Mouse (Mus musculus): ENCODE measurements at regions not wholly inside any gene's neighbourhood (a gene's known extent, or its start where the extent isn't known, plus 50 kb on each side); places are given as distances from the start of the nearest gene placed in this dataset.
A peak's percentile ranks its signal among the peaks of the same experiment; 100 is the strongest.

DNA sequence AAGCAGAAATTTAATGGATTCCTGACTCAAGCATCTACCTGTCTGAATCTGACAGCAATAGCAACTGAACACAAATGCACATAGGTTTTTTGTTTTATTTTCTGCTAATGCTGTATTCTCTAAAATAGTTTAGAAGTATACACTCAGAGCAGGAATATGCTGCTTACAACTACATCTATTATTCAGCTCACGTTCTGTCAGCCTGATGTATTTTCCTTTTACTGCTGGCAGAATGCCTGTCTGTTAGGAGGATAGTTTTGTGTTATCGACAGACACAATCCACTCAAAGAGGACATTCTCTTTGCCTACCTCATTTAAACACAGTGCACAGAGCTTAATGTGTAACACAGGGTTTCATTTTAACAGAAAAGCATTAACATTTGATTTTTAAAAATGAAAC lies 269.8 kb upstream of the Chrm3 start:
- Histone ChIP-seq H3K4me1 (no peaks in the 10 kb centered on the region), H3K27ac (replicated peaks) (no peak overlapping the region), H3K27me3 (replicated peaks; ENCODE audit: low read depth, poor library complexity, severe bottlenecking) (no peaks in the 10 kb centered on the region), H3K9me3 (no peaks in the 10 kb centered on the region), H3K36me3 (replicated peaks) (no peaks in the 10 kb centered on the region), H3K4me3 (no peak overlapping the region)
- no peak for DNase-seq (ENCODE audit: low spot score)
- WGBS: 80% methylated on average over 2 of the region's 2 CpGs

DNA sequence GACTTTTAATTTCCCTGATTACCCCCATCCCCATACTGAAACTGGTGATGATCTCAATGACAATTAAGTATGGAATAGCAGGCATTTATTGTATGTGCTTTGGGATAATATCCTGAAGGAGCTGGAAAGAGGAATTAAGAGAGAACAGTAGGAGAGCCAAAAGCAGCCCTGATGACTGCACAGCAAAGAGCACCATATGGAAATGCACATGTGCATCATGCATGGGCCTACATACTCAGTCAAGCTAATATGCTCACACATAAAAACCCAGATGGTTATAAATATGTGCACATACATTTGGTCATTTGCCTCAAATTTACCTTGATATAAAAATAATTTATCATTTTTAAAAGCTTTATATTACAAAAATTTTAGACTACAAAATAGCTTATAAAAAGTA lies 259.0 kb upstream of the Chrm3 start:
- DNase-seq (ENCODE audit: low spot score): no peak
- no peaks in the 10 kb centered on the region for H3K27me3 ChIP-seq (replicated peaks; ENCODE audit: low read depth, poor library complexity, severe bottlenecking)
- no peaks in the 10 kb centered on the region for H3K4me1 ChIP-seq

DNA sequence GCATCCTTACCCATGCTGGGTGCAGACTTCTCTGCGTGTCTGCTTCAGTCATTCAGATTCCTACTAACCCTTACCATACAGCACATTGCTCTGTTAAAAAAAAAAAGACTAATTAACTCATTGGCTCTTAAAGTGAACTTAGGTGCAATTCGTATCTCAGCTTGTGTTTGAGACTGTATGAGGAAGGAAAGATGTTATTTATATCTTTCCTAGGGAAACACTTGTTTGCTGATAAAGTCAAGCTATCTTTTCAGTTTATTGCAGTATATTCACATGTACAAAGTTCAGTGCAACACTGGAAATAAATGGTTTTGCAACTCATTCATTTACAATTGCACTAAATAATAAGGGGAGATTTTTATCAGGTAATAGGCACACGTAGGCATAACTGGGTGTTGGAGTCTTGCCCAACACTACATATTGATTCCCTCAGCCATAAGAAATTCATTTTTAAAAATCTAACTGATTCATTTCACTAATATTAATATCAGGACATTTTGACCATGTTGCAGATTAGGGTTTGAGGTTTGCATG lies 257.8 kb upstream of the Chrm3 start:
- WGBS: 86% methylated on average over 3 of the region's 3 CpGs
- no peak for DNase-seq (ENCODE audit: low spot score)
- no peaks in the 10 kb centered on the region for H3K9me3 ChIP-seq
- no peaks in the 10 kb centered on the region for H3K4me1 ChIP-seq
- no peaks in the 10 kb centered on the region for H3K27me3 ChIP-seq (replicated peaks; ENCODE audit: low read depth, poor library complexity, severe bottlenecking)
- no peak overlapping the region for H3K4me3 ChIP-seq
- no peaks in the 10 kb centered on the region for H3K36me3 ChIP-seq (replicated peaks)
- H3K27ac ChIP-seq (replicated peaks): no peak overlapping the region

More for the DNA sequence above, 259.0 kb upstream of the Chrm3 start:
- H3K27ac ChIP-seq (replicated peaks): no peak overlapping the region
- H3K9me3 ChIP-seq: no peaks in the 10 kb centered on the region
- no peak overlapping the region for H3K4me3 ChIP-seq
- no peaks in the 10 kb centered on the region for H3K36me3 ChIP-seq (replicated peaks)

DNA sequence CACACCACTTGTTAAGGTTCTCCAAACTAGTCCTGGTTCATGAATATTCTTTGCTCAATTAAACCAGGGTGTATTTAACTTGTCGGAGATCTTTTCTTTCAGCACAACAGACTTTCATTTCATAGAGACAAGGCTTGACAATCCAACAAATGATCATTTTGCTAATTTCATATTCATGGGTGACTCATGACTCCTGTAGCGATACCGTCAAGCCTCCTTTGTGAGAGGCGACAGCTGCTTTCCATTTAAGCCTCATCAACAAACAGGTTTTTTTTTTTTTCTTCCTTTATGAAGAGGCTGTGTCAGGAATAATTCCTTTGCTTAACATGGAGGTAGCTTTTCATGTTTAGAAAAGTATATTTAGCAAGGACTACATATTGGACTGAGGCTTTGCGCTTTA lies 214.3 kb upstream of the Chrm3 start:
- H3K9me3 ChIP-seq: no peaks in the 10 kb centered on the region
- no peak overlapping the region for H3K4me3 ChIP-seq
- H3K4me1 ChIP-seq: no peaks in the 10 kb centered on the region
- WGBS: 89% methylated on average over 5 of the region's 5 CpGs
- no peaks in the 10 kb centered on the region for H3K36me3 ChIP-seq (replicated peaks)
- no peaks in the 10 kb centered on the region for H3K27me3 ChIP-seq (replicated peaks; ENCODE audit: low read depth, poor library complexity, severe bottlenecking)
- DNase-seq (ENCODE audit: low spot score): no peak
- no peak overlapping the region for H3K27ac ChIP-seq (replicated peaks)

DNA sequence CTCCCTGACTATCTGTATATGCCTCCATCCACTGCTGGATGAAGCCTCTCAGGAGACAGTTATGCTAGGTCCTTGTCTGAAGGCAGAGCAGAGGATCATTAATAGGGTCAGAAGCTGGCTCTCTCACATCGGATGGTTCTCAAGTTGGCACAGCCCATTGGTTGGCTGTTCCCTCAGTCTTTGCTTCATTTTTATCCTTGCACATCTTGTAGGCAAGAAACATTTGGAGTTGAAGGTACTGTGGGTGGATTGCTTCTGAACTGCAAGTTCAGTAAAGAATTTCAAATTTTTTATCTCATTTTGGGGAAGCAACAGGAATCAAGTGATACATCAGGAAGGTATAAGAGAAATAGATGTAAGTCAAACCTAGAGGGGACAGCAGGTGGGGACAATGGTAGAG lies 206.2 kb upstream of the Chrm3 start:
- 93% methylated on average over 1 of the region's 1 CpGs for WGBS
- Histone ChIP-seq H3K27me3 (replicated peaks; ENCODE audit: low read depth, poor library complexity, severe bottlenecking) (no peaks in the 10 kb centered on the region), H3K9me3 (no peaks in the 10 kb centered on the region), H3K4me1 (no peaks in the 10 kb centered on the region), H3K36me3 (replicated peaks) (no peaks in the 10 kb centered on the region), H3K4me3 (no peak overlapping the region), H3K27ac (replicated peaks) (no peak overlapping the region)
- DNase-seq (ENCODE audit: low spot score): no peak

DNA sequence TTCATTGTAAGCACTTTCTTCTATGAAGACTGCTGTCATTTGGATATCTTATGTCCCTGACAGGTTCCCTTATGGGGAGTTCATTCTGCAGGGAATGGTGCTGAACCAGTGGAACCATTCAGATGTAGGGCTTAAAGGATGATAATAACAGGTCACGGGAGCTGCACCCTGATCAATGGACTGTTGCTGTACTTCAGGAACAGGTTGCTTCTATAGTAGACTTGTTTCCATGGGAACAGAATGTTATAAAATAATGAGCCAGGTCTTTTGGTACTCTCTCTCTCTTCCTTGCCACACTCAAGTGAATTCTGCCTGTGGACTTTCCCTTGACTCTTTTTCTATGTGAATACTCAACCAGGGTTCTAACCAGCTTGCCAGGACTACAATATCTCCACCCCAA lies 196.9 kb upstream of the Chrm3 start:
- Histone ChIP-seq H3K9me3 (no peaks in the 10 kb centered on the region), H3K4me3 (no peak overlapping the region), H3K27me3 (replicated peaks; ENCODE audit: low read depth, poor library complexity, severe bottlenecking) (no peaks in the 10 kb centered on the region), H3K4me1 (no peaks in the 10 kb centered on the region), H3K36me3 (replicated peaks) (no peaks in the 10 kb centered on the region), H3K27ac (replicated peaks) (no peak overlapping the region)
- WGBS: 86% methylated on average over 1 of the region's 1 CpGs
- DNase-seq (ENCODE audit: low spot score): no peak

DNA sequence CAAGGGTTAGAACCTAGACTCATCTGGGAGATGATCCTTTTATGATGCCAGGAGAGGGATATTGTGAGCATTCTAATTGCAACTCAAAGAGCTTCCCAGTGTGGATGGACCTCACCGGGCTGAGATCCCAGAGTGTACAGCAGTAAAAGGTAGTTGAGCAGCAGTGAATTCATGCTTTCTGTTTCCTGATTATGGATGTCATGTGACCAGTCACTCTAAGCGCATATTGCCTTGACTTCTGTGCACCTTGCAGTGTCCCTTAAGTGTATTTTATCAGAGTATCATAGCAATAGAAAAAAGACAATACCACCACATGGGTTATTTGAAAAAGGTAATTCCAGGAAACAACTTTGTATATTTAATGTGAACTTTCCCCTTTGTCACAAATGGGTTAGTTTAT lies 193.9 kb upstream of the Chrm3 start:
- Histone ChIP-seq H3K36me3 (replicated peaks) (no peaks in the 10 kb centered on the region), H3K9me3 (no peaks in the 10 kb centered on the region), H3K27ac (replicated peaks) (no peak overlapping the region), H3K4me1 (no peaks in the 10 kb centered on the region), H3K27me3 (replicated peaks; ENCODE audit: low read depth, poor library complexity, severe bottlenecking) (no peaks in the 10 kb centered on the region), H3K4me3 (no peak overlapping the region)
- WGBS: 88% methylated on average over 2 of the region's 2 CpGs
- DNase-seq (ENCODE audit: low spot score): no peak

DNA sequence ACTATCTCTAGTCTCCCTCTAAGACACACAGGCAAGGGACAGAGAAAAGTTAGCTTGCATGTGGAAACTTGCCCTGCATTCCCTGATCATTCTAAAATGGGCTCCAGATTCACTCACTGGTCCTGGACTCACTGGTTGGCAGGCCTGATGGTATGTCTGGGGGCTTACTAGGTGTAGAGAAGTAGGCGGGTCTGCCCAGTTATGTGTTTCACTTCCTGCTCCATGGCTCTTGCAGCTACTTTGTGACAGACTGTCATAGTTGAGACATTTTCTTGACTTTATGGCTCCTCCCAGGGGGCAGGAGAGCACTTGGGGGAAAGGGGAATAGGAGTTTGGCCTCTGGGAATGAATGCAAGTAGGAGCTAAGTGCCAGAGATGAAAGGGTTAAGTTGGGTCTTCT lies 182.1 kb upstream of the Chrm3 start:
- no peak for DNase-seq (ENCODE audit: low spot score)
- WGBS: 88% methylated on average over 1 of the region's 1 CpGs

DNA sequence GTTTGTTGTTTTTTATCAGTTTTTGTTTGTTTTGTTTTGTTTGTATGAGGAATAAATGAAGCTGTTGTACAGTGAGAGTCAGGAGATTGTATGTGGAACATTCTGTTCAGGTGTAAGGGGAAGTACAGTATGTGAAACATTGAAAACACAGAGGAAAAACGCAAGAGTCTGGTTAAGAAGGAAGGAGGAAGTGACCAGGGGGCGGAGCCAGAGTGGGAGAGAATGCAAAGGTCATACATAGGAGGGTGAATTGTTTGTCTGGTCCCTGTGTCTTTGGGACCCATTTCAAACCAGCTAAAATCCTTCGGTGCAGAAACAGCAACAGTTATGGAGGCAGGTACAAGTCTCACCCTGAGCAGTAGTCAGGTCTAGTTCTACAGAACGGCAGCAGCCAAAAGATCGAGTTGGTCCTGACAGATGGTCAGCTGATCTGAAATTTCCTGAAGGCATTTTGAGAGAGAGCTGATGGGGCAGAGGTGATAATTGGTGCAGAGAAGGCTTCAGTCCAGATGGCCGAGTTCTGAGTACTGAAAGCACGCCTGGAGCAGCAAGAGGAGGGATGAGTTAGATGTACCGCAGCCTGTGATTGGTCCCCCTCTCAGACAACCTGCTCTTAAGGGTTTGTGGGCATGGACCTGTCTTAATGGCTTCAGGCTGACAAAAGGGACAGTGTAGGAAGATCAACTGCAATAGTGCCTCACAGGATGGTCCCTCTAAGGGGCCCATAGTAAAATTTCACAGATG lies 179.7 kb upstream of the Chrm3 start:
- H3K36me3 ChIP-seq (replicated peaks): no peaks in the 10 kb centered on the region
- H3K4me3 ChIP-seq: no peak overlapping the region
- H3K27me3 ChIP-seq (replicated peaks; ENCODE audit: low read depth, poor library complexity, severe bottlenecking): no peaks in the 10 kb centered on the region
- H3K9me3 ChIP-seq: no peaks in the 10 kb centered on the region
- no peaks in the 10 kb centered on the region for H3K4me1 ChIP-seq
- DNase-seq (ENCODE audit: low spot score): no peak
- no peak overlapping the region for H3K27ac ChIP-seq (replicated peaks)
- WGBS: 76% methylated on average over 8 of the region's 8 CpGs

More for the DNA sequence above, 182.1 kb upstream of the Chrm3 start:
- no peaks in the 10 kb centered on the region for H3K27me3 ChIP-seq (replicated peaks; ENCODE audit: low read depth, poor library complexity, severe bottlenecking)
- no peaks in the 10 kb centered on the region for H3K36me3 ChIP-seq (replicated peaks)
- H3K27ac ChIP-seq (replicated peaks): no peak overlapping the region
- H3K4me3 ChIP-seq: no peak overlapping the region
- no peaks in the 10 kb centered on the region for H3K4me1 ChIP-seq
- H3K9me3 ChIP-seq: no peaks in the 10 kb centered on the region

DNA sequence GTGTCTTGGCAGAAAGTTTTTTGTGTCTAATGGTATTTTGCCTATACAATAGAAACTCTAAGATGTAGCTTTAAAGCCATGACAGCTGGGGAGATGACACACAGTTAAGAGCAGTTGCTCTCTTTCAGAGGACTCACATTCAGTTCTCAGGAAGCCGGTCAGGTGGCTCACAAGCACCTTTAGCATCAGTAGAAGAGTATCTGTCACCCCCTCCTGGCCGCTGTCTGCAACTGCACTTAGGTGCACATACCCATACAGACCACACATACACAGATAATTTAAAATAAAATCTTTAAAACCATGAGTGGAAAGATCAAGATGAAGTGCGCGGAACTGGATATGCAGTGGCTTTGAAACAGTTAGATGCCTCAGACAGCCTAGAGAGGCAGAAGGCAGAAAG lies 178.3 kb upstream of the Chrm3 start:
- Histone ChIP-seq H3K4me1 (no peaks in the 10 kb centered on the region), H3K4me3 (no peak overlapping the region), H3K27me3 (replicated peaks; ENCODE audit: low read depth, poor library complexity, severe bottlenecking) (no peaks in the 10 kb centered on the region), H3K36me3 (replicated peaks) (no peaks in the 10 kb centered on the region), H3K27ac (replicated peaks) (no peak overlapping the region), H3K9me3 (no peaks in the 10 kb centered on the region)
- 69% methylated on average over 4 of the region's 4 CpGs for WGBS
- DNase-seq (ENCODE audit: low spot score): peak; percentile 14

DNA sequence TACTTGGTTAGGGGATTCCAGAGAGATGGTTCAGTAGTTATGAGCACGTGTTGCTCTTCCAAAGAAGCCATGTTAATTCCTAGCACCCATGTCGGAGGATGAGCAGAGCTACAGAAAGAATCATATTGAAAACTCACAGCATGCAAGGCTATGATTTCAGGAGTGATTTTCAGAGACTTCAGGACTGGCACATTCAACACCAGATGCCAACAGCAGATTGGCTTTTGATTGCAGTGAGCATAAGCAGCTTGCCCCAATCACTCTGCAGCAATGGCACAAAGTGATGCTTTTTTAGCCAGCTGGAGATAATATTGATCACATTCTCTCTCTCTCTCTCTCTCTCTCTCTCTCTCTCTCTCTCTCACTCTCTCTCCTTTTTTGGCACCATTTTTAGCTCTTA lies 166.6 kb upstream of the Chrm3 start:
- Histone ChIP-seq H3K4me3 (no peak overlapping the region), H3K27ac (replicated peaks) (no peak overlapping the region), H3K9me3 (no peaks in the 10 kb centered on the region), H3K4me1 (no peaks in the 10 kb centered on the region), H3K36me3 (replicated peaks) (no peaks in the 10 kb centered on the region), H3K27me3 (replicated peaks; ENCODE audit: low read depth, poor library complexity, severe bottlenecking) (no peaks in the 10 kb centered on the region)
- no peak for DNase-seq (ENCODE audit: low spot score)
- 88% methylated on average over 2 of the region's 2 CpGs for WGBS

DNA sequence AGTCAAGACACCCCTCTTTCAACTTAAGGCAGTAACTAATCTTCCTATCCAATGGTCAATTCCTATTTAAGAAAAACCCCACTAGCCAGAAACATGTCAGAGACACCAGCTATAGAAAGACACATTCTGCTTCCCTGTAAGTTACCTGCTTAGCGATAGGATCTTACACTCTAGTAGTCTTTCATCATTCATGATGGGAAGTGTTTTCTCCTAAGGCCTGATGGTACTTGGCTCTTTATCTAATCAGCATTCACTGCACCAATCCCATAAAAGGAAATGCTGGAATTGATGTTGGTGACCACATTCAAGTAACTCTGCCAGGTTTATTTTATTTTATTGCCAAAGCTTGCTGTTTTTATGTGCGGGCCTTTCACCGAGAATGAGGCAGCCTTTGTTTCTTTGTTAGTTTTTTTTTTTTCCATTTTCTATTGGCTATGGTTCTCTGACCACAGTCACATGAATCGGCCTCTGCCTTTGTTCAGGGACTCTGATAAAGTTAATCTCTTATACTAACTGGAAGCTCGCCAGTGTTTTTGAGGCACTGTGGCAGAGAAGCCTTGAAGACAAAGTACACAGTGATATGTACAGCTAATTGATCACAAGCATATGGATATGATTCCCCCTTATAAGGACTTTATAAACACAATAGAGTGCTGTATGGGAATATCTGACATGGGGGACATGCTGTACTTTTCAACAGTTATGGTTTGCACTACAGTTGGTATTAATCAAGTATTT lies 166.0 kb upstream of the Chrm3 start:
- 87% methylated on average over 5 of the region's 5 CpGs for WGBS
- H3K9me3 ChIP-seq: no peaks in the 10 kb centered on the region
- no peaks in the 10 kb centered on the region for H3K27me3 ChIP-seq (replicated peaks; ENCODE audit: low read depth, poor library complexity, severe bottlenecking)
- H3K4me3 ChIP-seq: no peak overlapping the region
- no peak overlapping the region for H3K27ac ChIP-seq (replicated peaks)
- DNase-seq (ENCODE audit: low spot score): no peak
- no peaks in the 10 kb centered on the region for H3K4me1 ChIP-seq
- no peaks in the 10 kb centered on the region for H3K36me3 ChIP-seq (replicated peaks)

DNA sequence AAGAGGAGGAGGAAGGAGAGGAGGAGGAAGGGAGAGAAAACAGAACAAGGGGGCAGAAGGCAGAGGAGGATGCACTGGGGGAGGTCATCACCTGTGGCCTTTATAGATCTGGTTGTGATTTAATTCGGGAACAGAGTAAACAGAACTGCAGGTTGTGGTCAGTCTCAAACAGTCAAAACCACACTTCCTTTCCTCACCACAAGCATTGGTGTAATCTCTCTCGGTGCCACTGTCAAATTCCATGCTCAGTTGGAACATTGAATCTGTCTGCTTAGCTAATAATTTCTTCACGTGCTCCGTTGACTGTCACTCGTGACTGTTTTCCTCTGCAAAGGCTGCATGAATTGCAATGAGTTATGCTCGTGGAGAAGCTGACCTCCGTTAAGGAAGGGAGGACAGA lies 143.6 kb upstream of the Chrm3 start:
- DNase-seq (ENCODE audit: low spot score): no peak
- Histone ChIP-seq H3K4me1 (no peaks in the 10 kb centered on the region), H3K9me3 (no peaks in the 10 kb centered on the region), H3K27ac (replicated peaks) (no peak overlapping the region), H3K4me3 (no peak overlapping the region), H3K36me3 (replicated peaks) (no peaks in the 10 kb centered on the region), H3K27me3 (replicated peaks; ENCODE audit: low read depth, poor library complexity, severe bottlenecking) (no peaks in the 10 kb centered on the region)
- WGBS: 54% methylated on average over 7 of the region's 7 CpGs

All from embryonic facial prominence, embryonic 10.5 days (tissue).